Mouse (Mus musculus): ENCODE measurements around the gene Rps6kb1. TPM values are rescaled to one million over a fixed set of nuclear protein-coding genes. Genes with fewer than 3 reads are reported as not detected.
A peak's percentile ranks its signal among the peaks of the same experiment; 100 is the strongest.

Gene Rps6kb1
- polyA plus RNA-seq, 1 experiment from 2014 or later = 63.2 TPM

- ATAC-seq (ENCODE audit: insufficient number of reproducible peaks, low FRiP score, low TSS enrichment, low read depth) (no peak), DNase-seq (ENCODE audit: low spot score) (no peak)
- no peaks in the 10 kb centered on the region for H3K36me3 ChIP-seq (ENCODE audit: control insufficient read depth, insufficient read depth, low read length)
- H3K4me3 ChIP-seq (ENCODE audit: low read depth, low read length) = no peak overlapping the region
- H3K27me3 ChIP-seq (ENCODE audit: control insufficient read depth, insufficient read depth, low read length) = no peaks in the 10 kb centered on the region
- 38% methylated on average over 7 of the region's 7 CpGs for WGBS
- no peak overlapping the region for H3K9ac ChIP-seq (ENCODE audit: low read length)
- no peaks in the 10 kb centered on the region for H3K9me3 ChIP-seq (ENCODE audit: control insufficient read depth, low read length)
- H3K27ac ChIP-seq (replicated peaks; ENCODE audit: low read depth, low read length) = no peak overlapping the region
- H3K4me2 ChIP-seq (ENCODE audit: low read depth, severe bottlenecking) = no peak overlapping the region
- peaks cover 9% of the 10 kb centered on the region for H3K4me1 ChIP-seq (ENCODE audit: control insufficient read depth, insufficient read depth, low read length)
Observed at GRCm38 (mm10) chr11:86587830-86588229, 43.2 kb upstream of the Rps6kb1 start.

- peak; percentile 48 for DNase-seq (ENCODE audit: low spot score)
- ATAC-seq (ENCODE audit: insufficient number of reproducible peaks, low FRiP score, low TSS enrichment, low read depth) = no peak
- Histone ChIP-seq H3K9me3 (ENCODE audit: control insufficient read depth, low read length) (no peaks in the 10 kb centered on the region), H3K4me1 (ENCODE audit: control insufficient read depth, insufficient read depth, low read length) (peaks cover 9% of the 10 kb centered on the region), H3K4me3 (ENCODE audit: low read depth, low read length) (no peak overlapping the region), H3K27ac (replicated peaks; ENCODE audit: low read depth, low read length) (no peak overlapping the region), H3K9ac (ENCODE audit: low read length) (no peak overlapping the region), H3K36me3 (ENCODE audit: control insufficient read depth, insufficient read depth, low read length) (no peaks in the 10 kb centered on the region), H3K4me2 (ENCODE audit: low read depth, severe bottlenecking) (peak overlapping the region; percentile 31), H3K27me3 (ENCODE audit: control insufficient read depth, insufficient read depth, low read length) (no peaks in the 10 kb centered on the region)
- WGBS = 8% methylated on average over 15 of the region's 15 CpGs
Observed at GRCm38 (mm10) chr11:86586868-86587792, 42.5 kb upstream of the Rps6kb1 start.

GRCm38 (mm10) chr11:86586177-86586867 is 41.7 kb upstream of the Rps6kb1 start:
- Histone ChIP-seq H3K4me3 (ENCODE audit: low read depth, low read length) (no peak overlapping the region), H3K9me3 (ENCODE audit: control insufficient read depth, low read length) (no peaks in the 10 kb centered on the region), H3K4me1 (ENCODE audit: control insufficient read depth, insufficient read depth, low read length) (peaks cover 9% of the 10 kb centered on the region), H3K4me2 (ENCODE audit: low read depth, severe bottlenecking) (no peak overlapping the region; the same call in 1 of the 2 replicates), H3K27ac (replicated peaks; ENCODE audit: low read depth, low read length) (no peak overlapping the region), H3K9ac (ENCODE audit: low read length) (no peak overlapping the region), H3K36me3 (ENCODE audit: control insufficient read depth, insufficient read depth, low read length) (no peaks in the 10 kb centered on the region), H3K27me3 (ENCODE audit: control insufficient read depth, insufficient read depth, low read length) (no peaks in the 10 kb centered on the region)
- WGBS = 20% methylated on average over 12 of the region's 12 CpGs
- no peak for ATAC-seq (ENCODE audit: insufficient number of reproducible peaks, low FRiP score, low TSS enrichment, low read depth)
- DNase-seq (ENCODE audit: low spot score) = no peak

- no peaks in the 10 kb centered on the region for H3K36me3 ChIP-seq (ENCODE audit: control insufficient read depth, insufficient read depth, low read length)
- ATAC-seq (ENCODE audit: insufficient number of reproducible peaks, low FRiP score, low TSS enrichment, low read depth) (no peak), DNase-seq (ENCODE audit: low spot score) (no peak)
- no peak overlapping the region for H3K4me3 ChIP-seq (ENCODE audit: low read depth, low read length)
- no peak overlapping the region for H3K9ac ChIP-seq (ENCODE audit: low read length)
- no peak overlapping the region for H3K27ac ChIP-seq (replicated peaks; ENCODE audit: low read depth, low read length)
- WGBS = 59% methylated on average over 3 of the region's 3 CpGs
- no peaks in the 10 kb centered on the region for H3K27me3 ChIP-seq (ENCODE audit: control insufficient read depth, insufficient read depth, low read length)
- H3K9me3 ChIP-seq (ENCODE audit: control insufficient read depth, low read length) = no peaks in the 10 kb centered on the region
- H3K4me2 ChIP-seq (ENCODE audit: low read depth, severe bottlenecking) = no peak overlapping the region
- H3K4me1 ChIP-seq (ENCODE audit: control insufficient read depth, insufficient read depth, low read length) = peaks cover 9% of the 10 kb centered on the region
Observed at GRCm38 (mm10) chr11:86585598-86585984, 41.0 kb upstream of the Rps6kb1 start.

GRCm38 (mm10) chr11:86584898-86585597 is 40.4 kb upstream of the Rps6kb1 start:
- DNase-seq (ENCODE audit: low spot score) (no peak), ATAC-seq (ENCODE audit: insufficient number of reproducible peaks, low FRiP score, low TSS enrichment, low read depth) (no peak)
- WGBS = 86% methylated on average over 7 of the region's 7 CpGs
- Histone ChIP-seq H3K36me3 (ENCODE audit: control insufficient read depth, insufficient read depth, low read length) (no peaks in the 10 kb centered on the region), H3K27ac (replicated peaks; ENCODE audit: low read depth, low read length) (no peak overlapping the region), H3K9me3 (ENCODE audit: control insufficient read depth, low read length) (no peaks in the 10 kb centered on the region), H3K27me3 (ENCODE audit: control insufficient read depth, insufficient read depth, low read length) (no peaks in the 10 kb centered on the region), H3K4me1 (ENCODE audit: control insufficient read depth, insufficient read depth, low read length) (peaks cover 9% of the 10 kb centered on the region), H3K4me3 (ENCODE audit: low read depth, low read length) (no peak overlapping the region), H3K9ac (ENCODE audit: low read length) (no peak overlapping the region), H3K4me2 (ENCODE audit: low read depth, severe bottlenecking) (no peak overlapping the region)

- no peak overlapping the region for H3K27ac ChIP-seq (replicated peaks; ENCODE audit: low read depth, low read length)
- peaks cover 9% of the 10 kb centered on the region for H3K4me1 ChIP-seq (ENCODE audit: control insufficient read depth, insufficient read depth, low read length)
- H3K27me3 ChIP-seq (ENCODE audit: control insufficient read depth, insufficient read depth, low read length) = no peaks in the 10 kb centered on the region
- DNase-seq (ENCODE audit: low spot score) (no peak), ATAC-seq (ENCODE audit: insufficient number of reproducible peaks, low FRiP score, low TSS enrichment, low read depth) (no peak)
- no peaks in the 10 kb centered on the region for H3K36me3 ChIP-seq (ENCODE audit: control insufficient read depth, insufficient read depth, low read length)
- 94% methylated on average over 14 of the region's 14 CpGs for WGBS
- H3K9ac ChIP-seq (ENCODE audit: low read length) = no peak overlapping the region
- no peak overlapping the region for H3K4me3 ChIP-seq (ENCODE audit: low read depth, low read length)
- H3K4me2 ChIP-seq (ENCODE audit: low read depth, severe bottlenecking) = no peak overlapping the region
- no peaks in the 10 kb centered on the region for H3K9me3 ChIP-seq (ENCODE audit: control insufficient read depth, low read length)
Observed at GRCm38 (mm10) chr11:86583990-86584897, 39.6 kb upstream of the Rps6kb1 start.

GRCm38 (mm10) chr11:86583313-86583825 is 38.8 kb upstream of the Rps6kb1 start:
- Histone ChIP-seq H3K9me3 (ENCODE audit: control insufficient read depth, low read length) (no peaks in the 10 kb centered on the region), H3K4me1 (ENCODE audit: control insufficient read depth, insufficient read depth, low read length) (peaks cover 9% of the 10 kb centered on the region), H3K27me3 (ENCODE audit: control insufficient read depth, insufficient read depth, low read length) (no peaks in the 10 kb centered on the region), H3K4me2 (ENCODE audit: low read depth, severe bottlenecking) (no peak overlapping the region), H3K27ac (replicated peaks; ENCODE audit: low read depth, low read length) (no peak overlapping the region), H3K9ac (ENCODE audit: low read length) (no peak overlapping the region), H3K4me3 (ENCODE audit: low read depth, low read length) (no peak overlapping the region), H3K36me3 (ENCODE audit: control insufficient read depth, insufficient read depth, low read length) (no peaks in the 10 kb centered on the region)
- no peak for DNase-seq (ENCODE audit: low spot score)
- no peak for ATAC-seq (ENCODE audit: insufficient number of reproducible peaks, low FRiP score, low TSS enrichment, low read depth)
- WGBS = 93% methylated on average over 3 of the region's 3 CpGs
